Mouse (Mus musculus): ENCODE measurements around the gene 4933402D24Rik.

4933402D24Rik gene

DNA sequence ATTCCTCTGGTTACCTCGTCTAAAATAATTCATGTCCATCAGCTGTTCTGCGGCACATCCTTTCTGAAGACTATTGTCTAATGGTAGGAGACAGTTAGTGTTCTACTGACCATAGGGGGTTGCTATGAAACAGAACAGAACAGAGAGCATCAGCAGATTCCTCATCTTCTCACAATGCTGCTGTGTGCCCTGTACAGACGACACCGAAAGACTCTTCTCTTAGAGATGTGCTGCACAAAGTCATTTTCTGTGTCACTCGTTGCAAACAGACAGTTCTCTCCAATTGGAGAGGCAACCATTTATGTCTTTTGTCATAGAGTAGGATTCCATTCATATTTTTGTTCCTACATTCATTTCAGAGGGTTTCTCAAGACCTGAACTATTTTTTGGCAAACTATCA lies at the start of gene 4933402D24Rik:
TSS of gene 4933402D24Rik (minus strand) at position 101 of the 400 bp plus-strand sequence.
- DNase-seq, result no peak

DNA sequence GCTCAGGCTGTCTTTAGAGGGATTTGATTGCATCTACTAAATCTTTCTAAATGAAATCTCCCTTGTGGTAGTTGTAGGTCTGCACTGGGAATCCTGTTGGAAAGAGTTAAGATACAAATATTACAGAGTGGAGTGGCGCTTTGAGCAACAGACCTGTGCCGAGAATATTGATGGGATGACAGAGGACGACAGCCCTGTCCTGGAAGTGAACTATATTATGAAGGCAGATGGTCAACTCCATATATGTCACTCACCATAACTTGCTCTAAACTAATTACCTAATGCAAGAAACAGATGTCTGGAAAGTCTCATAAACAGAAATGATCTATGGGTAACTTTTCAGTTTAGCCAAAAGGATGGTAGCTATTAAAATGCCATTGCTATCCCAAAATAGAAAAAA lies 39.5 kb upstream of the 4933402D24Rik start:
- DNase-seq, result no peak

DNA sequence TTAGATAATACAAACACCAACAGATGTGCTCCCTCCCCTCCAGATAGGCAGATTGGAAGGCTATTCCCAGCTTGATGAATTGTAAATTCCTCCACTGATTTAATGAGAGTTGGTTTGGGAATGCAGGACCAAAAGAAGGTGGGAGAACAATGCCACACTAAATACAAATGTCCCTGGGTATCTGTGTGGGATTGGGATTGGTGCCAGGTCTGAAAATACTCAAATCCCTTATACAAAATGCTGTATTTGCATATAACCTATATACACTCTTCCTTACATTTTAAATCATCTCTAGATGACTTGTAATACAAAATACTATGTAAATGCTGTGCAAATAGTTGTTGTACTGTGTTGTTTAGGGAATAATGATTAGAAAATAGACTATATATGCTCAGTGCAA lies 36.0 kb upstream of the 4933402D24Rik start:
- DNase-seq, result no peak

DNA sequence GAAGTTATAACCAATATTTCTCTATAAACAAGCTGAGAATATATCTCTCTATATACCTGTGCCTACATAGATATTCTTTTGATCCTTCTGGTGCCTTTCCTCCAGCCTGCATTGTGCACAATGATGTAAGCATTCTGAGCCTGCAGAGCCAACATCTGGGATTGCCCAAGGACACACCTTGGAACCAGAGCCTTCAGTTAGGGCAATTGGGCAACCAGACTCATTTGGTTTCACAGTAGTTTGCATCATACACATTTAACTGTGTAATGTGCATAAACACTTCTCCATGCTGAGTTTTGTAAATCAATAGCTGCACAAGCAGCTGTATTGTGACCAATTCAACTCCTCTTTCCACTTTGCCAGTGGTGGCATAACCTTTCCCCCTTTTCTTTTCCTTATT lies 25.3 kb upstream of the 4933402D24Rik start:
- no peak for DNase-seq

DNA sequence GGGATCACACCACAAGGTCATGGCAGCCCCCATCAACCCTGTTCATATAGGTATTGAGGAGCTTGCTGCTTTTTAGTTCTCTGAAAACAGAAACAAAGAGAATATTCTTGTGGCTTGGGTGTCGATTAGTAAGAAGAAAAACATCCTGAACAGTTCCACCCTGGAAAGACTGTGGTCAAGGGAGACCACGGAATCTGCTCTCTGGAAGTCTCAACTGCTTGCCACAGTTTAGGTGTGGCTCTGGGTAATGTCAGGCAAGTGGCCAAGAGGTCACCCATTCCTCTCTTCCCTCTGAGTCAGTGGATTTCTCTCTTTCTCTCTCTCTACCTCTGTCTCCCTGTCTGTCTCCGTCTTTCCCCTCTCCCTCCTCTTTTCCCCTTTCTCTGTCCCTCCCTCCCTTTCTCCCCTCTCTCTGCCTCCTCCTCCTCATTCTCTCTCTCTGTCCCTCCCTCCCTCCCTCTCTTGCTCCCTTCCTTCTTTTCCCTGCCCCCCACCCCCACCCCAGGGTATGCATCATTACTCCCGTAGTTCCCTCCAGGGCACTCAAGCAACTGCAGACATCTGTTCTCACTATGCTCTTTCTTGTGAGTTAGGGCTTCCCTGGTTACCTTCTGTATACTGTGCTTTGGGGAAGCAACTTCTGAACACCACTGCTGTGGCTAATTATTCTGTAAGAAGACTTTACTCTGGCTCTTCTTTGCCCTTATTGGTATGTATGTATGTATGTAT lies 8.0 kb upstream of the 4933402D24Rik start:
- no peak for DNase-seq

DNA sequence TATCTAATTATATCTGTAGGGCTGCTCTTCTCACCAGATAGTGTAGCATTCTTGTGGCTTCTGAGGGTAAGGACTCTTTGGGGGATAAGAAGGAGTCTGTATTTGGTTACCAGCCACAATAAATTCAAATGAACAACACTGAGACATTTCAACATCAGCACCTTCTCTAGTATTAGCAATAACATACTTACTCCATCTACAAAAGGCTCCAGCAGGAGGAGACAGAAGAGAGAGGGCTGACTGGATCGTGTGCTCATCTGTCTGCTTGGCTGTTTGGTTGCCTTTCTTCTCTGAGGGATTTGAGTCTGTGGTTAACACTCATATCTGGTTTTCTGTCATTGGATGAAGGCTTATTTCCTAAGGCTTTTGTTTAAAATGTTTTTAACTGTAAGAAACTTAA lies 7.3 kb upstream of the 4933402D24Rik start:
- no peak for DNase-seq

DNA sequence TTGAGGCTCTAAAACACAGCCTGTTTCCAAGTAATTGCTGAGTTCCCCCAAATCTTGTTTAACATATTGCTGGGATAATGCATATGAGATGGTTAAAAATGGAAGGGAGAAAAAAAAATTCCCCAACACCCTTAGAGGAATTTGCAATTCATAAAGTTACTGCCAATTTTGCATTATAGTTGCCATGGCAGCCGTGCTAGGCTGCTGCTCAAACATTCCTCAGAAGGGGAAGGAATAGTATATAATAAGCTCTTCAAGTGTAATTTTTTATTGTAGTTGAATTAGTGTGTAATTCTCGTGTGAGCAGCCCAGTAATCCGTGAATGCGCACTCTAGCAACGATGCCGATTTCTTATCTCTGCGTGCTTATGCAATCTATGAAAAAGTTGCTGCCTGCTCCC lies 1.2 kb upstream of the 4933402D24Rik start:
- DNase-seq, result no peak

DNA sequence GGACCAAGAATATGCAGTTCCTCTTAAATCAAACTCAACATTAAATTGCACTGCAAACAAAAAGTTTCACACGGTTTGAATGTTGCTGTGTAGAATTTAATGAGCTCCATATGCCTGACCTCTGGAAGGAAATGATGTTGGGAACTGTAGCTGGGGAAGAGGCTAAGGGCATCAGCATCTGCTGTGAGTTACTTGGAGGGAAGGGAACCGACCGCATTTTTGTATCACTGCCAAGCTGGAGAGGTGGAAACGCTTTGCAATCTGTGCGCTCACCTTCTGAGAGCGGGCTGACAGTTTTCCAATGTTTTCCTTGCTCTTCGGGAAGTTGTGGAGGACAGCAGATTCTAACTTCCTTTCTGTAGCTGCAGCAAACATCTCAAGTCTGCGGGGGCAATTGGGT lies 955 bp downstream of the 4933402D24Rik start:
- DNase-seq, result peak; percentile 10 to 20

DNA sequence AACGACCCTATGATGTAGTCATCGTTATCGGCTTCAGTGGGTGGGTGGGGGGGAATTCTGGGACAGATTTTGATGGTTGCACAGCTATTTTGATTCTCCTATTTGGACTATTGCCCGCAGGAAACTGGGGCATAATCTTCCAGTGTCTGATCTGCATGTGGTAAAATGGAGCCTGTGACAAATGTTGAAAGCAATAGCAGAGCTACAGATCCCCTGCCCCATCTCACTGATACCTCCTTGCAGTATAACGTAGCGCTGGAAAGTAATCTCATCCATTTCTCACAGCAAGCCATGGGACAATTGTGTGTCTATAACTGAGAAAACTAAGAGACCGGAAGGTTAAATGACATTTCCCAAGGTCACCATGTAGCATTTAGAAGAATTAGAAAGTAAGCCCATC lies 4.7 kb downstream of the 4933402D24Rik start:
- no peak for DNase-seq

DNA sequence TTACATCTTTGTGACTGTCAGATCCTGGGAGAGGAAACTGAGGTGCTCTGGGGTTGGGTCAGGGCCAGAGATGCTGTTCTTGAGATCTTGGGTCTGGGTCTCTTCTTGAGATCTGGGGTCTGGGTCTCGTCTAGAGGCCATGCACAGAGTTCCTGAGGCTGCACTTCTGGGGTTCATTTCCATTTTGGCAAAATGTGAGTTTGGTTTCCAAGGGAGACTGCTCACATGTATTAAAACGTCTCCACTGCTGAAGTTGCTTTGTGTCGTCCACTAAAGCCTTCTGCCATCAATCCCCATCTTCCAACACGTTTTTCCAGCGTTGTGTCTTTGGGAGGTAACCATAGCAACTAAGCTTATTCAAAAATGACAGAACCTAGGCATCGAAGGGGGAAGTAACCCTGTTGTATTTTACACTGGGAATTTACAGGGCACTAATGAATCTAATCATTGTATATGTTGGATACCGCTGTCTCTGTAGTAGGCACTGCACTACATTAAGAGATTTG lies 5.1 kb downstream of the 4933402D24Rik start:
- DNase-seq, result no peak

DNA sequence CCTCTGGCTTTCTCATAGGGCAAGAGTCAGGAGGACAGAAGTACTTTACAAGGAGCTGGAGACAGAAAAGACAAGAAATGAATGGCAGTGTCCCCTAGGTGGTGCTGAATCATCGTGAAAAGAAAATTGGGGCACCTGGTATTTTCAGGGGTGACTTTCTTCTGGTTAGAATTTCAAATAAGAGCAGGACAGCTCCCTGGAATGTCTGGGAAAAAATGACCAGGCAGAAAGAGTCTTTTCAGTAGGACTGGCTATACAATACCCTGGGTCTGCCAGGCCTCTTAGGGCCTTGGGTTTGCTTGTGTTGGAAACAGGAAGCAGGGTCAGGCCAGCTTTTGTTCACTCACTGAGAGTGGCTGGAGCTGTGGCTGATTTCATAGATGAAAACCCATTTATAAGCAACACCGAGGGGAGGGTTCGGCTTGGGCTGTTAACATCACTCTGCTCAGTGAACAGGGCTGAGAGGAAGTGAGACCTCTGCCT lies 5.8 kb downstream of the 4933402D24Rik start:
- peak; percentile 36 to 61 for DNase-seq

DNA sequence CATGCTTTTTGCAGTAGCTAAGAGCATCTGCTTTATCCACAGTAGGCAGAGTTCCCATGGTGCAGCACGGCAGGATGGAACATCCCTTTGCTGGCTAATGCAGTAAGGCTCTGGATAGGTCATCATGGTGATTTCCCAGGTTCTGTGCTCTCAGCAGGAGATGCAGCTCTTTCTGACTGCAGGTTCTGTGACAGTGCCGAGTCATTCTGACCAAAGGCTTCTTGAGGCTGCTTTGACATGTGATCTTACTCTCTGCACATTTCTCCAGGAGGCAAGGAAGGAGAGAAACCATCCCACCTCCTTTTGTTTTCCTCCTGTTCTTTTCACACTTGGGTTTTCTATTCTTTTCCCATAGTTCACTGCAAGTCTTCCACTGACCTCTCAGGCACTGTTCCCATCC lies 13.1 kb downstream of the 4933402D24Rik start:
- no peak for DNase-seq

DNA sequence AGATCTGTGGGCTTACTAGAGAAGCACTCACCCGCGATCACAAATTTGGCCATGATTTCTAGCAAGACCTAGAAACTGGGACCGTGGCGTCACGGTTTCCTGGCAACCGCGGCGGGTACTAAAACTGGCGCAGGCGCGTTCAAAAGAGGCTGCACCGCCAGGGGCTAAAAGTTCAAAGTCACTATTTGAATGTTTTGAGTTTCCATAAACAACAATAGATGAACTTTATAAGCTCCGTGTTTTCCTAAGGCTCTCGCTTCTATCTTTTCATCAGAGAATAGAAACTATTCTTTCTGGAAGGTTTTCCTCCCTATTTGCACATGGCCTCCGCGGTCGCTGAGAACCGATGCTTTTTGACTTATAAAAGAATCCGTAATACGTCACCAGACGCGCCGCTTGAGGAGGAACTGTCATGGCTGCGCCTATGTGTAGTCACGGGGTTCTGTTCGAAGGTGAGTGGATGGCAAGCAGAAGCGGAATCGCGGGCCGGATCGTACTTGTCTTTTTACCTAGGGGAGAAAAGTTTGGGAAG lies 38.8 kb downstream of the 4933402D24Rik start, which contains the start of the genes Mdh1b and Fastkd2:
TSS of gene Mdh1b (minus strand) at position 79 of the 532 bp plus-strand sequence.
TSS of gene Fastkd2 (plus strand) at position 375 of the 532 bp plus-strand sequence.
- peak; percentile 87 to 91 for DNase-seq

DNA sequence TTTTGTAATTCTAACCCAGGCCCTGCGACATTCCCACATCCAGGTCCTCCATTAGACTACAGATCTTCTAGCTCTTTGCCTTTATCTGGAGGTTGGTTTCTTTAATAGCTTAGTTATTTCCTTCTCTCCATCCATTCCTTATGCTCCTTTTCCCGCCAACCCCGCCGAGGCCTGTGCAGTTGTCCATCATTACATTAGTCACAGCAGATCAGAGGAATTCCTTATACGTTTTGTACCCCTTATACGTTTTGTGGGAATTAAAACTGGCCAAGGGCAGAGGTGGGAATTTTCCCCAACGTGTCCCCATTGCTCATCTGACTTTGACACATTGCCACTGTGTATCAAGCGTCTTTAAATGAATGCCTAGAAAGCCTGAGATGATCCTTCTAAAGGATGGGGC lies 39.3 kb downstream of the 4933402D24Rik start:
- peak in 1 of 2 experiments; percentile 6 for DNase-seq

DNA sequence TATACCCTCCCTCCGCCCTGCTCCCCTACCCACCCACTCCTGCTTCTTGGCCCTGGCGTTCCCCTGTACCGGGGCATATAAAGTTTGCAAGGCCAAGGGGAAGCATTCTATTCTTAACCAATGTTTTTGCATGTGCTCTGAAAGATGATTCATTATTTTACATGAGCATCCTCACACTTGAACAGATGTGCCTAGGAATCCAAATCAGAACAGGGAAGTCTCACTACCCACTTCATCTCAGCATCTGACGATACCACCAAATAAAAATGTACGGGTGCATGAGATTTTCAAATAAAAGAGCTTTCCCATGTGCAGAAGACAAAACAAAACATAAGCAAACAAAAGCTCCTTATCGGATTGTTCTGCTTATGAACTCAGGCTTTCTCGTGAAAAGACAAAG lies 48.9 kb downstream of the 4933402D24Rik start:
- no peak for DNase-seq

DNA sequence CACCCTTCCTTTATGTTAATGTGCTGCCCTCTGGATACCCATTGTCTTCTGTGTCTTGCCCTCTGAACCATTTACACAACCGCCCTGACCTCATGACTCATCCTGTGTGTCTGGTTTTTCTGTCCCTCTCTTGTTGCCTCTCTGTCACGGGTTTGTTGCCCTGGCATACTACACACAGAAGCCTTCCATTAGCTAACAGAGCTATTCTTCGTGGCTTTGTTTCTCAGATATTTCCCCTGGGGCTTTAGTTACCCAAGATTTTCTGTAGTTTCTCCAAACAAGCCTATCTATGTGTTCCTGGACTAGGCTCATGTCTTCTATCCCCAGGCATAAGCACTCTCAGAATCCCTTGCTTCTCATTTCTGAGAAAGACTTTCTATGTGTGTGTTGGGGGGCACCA lies 60.2 kb downstream of the 4933402D24Rik start:
- DNase-seq, result no peak

DNA sequence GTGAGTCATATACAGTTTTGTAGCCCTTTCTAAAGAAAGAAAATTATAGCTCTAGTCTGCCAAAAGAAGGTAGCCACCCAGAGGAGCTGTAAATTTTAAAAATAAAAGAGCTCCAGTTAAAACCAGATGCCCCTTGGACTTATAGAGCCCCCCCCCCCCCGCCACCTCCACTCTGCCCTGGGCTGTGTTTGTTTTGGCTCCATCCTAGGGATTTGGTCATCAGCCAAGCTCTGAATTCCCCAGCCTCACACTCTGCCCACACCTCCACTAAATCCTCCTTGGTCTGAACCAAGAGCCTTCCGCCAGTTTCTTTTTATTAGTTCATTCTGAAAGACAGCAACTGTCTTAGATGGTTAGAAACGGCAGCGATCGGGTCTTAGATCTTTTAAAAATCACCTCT lies 63.3 kb downstream of the 4933402D24Rik start:
- peak; percentile 3 to 12 for DNase-seq
